Mouse (Mus musculus) liver, embryonic 15.5 days (tissue): ENCODE measurements around the gene Immp2l. TPM values are rescaled to one million over a fixed set of nuclear protein-coding genes. Genes with fewer than 3 reads are reported as not detected.

Source experiments
- ATAC-seq: fragments of 200-750 bp; cut with Nextera tagmentation; 2 replicates; pipeline ENCODE4 v1.8.0; 2017; ENCODE audit warnings: moderate number of reproducible peaks, mild to moderate bottlenecking, moderate library complexity; ENCODE audit not compliant: insufficient read depth
- H3K27ac ChIP-seq: fragments of 300-500 bp; sonication (generic); replicated peaks from 2 replicates; pipeline ENCODE4 v1.5.1; 2015; ENCODE audit warnings: mild to moderate bottlenecking, inconsistent platforms
- H3K27me3 ChIP-seq: fragments of 300-500 bp; sonication (generic); 2 replicates; pipeline ENCODE4 v1.6.1; 2015; ENCODE audit warnings: mild to moderate bottlenecking, inconsistent platforms
- H3K36me3 ChIP-seq: fragments of 300-500 bp; sonication (generic); replicated peaks from 2 replicates; pipeline ENCODE4 v1.6.1; 2015; ENCODE audit warnings: moderate library complexity, mild to moderate bottlenecking, inconsistent platforms
- H3K4me1 ChIP-seq: fragments of 300-500 bp; sonication (generic); replicated peaks from 2 replicates; pipeline ENCODE4 v1.6.1; 2015; ENCODE audit warnings: inconsistent platforms
- H3K4me2 ChIP-seq: fragments of 300-500 bp; sonication (generic); 2 replicates; pipeline ENCODE4 v1.6.1; 2015; ENCODE audit warnings: moderate library complexity, mild to moderate bottlenecking, inconsistent platforms
- H3K4me3 ChIP-seq: fragments of 300-500 bp; sonication (generic); replicated peaks from 2 replicates; pipeline ENCODE4 v1.5.1; 2015; ENCODE audit warnings: mild to moderate bottlenecking, inconsistent platforms
- H3K9ac ChIP-seq: fragments of 300-500 bp; sonication (generic); 2 replicates; pipeline ENCODE4 v1.6.1; 2015; ENCODE audit warnings: moderate library complexity, mild to moderate bottlenecking, inconsistent platforms
- H3K9me3 ChIP-seq: fragments of 300-500 bp; sonication (generic); replicated peaks from 2 replicates; pipeline ENCODE4 v1.6.1; 2016; ENCODE audit warnings: inconsistent platforms
- WGBS: fragments of 180-500 bp; shearing (Covaris S2); methylation state at CpG from one replicate; pipeline ENCODE4 v1.1.7; 2015; ENCODE audit warnings: mixed read lengths; ENCODE audit not compliant: insufficient replicate concordance; 5-methylcytosine and 5-hydroxymethylcytosine counted together
- polyA plus RNA-seq: library from polyadenylated mRNA; unstranded; fragments of >200 nt; fragmentation: Nextera tagmentation; extraction: Ambion mirVana; gene quantifications from 2 replicates; pipeline ENCODE4 v1.2.1, GENCODE M21; 2015

Immp2l gene
- polyA plus RNA-seq, 1 experiment from 2014 or later: 9.4 TPM

DNA sequence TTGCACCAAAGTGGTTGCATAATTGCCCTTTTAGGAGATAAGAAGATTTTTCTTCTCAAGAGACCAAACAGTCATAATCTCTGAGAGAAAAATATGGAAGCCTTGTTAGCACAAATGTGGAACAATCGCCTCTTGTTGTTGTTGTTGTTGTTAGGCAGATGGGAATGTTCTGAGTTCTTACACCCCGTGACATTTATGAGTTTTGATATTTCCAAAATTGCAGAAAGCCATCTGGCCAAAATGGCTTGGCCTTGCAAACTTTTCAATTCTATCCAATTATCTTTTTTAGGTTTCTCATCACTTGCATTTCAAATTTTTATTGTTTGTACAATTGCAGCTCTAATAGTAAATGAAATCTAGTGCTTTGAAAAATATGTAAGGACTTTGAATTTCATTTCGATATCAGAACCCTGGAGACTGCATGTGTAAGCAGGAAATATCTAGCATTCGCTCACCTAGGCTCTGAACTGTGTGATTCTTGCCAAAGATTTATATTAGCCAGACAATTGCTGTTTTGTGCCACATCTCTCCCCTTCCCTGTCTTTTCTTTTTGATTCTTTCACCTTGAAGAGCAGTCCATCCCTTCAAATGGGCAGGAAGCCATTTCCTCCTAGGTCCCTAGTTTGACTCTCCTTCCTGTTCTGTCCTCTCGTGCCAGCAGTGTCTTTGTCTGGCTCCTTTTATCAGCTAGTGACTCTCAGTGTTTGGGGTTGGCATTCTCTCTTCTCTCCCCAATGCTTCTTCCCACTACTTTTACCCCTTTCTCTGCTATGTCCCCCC is 412.5 kb downstream of the Immp2l start:
- H3K4me1 ChIP-seq: no peaks in the 10 kb centered on the region
- WGBS: 50% methylated on average over 5 of the region's 5 CpGs
- H3K36me3 ChIP-seq: no peaks in the 10 kb centered on the region
- no peaks in the 10 kb centered on the region for H3K9me3 ChIP-seq
- H3K27ac ChIP-seq: no peak overlapping the region
- no peaks in the 10 kb centered on the region for H3K27me3 ChIP-seq
- ATAC-seq: no peak
- H3K9ac ChIP-seq: no peak overlapping the region
- H3K4me3 ChIP-seq: no peak overlapping the region
- H3K4me2 ChIP-seq: no peak overlapping the region

DNA sequence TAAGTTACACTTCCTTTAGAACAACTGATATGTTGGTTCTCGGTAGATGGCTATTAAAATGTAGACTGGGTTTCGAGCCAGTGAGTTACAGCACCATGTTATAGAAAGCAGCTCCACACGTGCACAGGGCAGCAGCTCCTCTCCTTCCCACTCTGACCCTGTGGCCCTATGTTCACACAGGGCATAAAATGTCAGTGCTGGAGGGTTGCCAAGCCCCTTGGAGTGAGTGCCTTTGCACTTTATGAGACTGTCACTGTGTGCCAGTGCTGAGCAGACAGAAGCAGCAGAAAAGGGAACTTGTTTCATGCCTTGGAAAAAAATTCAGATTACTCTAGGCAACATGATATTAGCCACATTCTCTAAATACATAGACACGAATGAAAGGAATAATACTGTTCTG is 414.6 kb downstream of the Immp2l start:
- no peaks in the 10 kb centered on the region for H3K4me1 ChIP-seq
- 46% methylated on average over 4 of the region's 4 CpGs for WGBS
- no peak for ATAC-seq
- H3K27me3 ChIP-seq: no peaks in the 10 kb centered on the region
- H3K9ac ChIP-seq: no peak overlapping the region
- H3K9me3 ChIP-seq: no peaks in the 10 kb centered on the region
- H3K36me3 ChIP-seq: no peaks in the 10 kb centered on the region
- H3K4me2 ChIP-seq: no peak overlapping the region
- no peak overlapping the region for H3K27ac ChIP-seq
- H3K4me3 ChIP-seq: no peak overlapping the region

DNA sequence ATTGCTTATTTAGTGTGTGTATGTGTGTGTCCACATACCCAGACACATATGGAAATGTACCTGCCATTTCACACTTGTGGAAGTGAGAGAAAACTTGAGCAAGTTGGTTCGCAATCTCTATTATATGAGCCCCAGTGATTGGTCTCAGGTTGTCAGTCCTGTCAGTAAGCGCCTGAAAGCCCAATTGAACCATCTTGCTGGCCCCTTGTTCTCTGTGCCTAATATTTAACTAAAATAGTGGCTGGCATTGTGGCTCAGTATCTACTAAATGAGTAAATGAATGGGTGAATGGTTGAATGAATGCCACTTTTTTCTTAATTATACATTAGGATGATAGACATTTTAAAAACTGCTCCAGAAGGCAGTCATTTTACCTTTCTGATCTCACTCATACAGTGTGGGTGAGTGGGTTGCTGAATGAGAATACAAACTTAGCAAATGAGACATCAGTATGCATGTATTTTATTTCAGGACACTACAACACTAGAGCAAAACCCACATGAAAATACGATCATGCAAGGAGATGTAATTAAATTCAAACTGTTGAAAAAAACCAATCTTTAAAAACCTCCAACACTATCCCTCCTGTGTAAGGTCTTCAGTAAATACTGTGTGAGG is 444.6 kb downstream of the Immp2l start:
- Histone ChIP-seq H3K27ac (no peak overlapping the region), H3K4me2 (no peak overlapping the region), H3K36me3 (no peaks in the 10 kb centered on the region), H3K9ac (no peak overlapping the region), H3K27me3 (no peaks in the 10 kb centered on the region), H3K4me3 (no peak overlapping the region), H3K9me3 (no peaks in the 10 kb centered on the region), H3K4me1 (no peaks in the 10 kb centered on the region)
- ATAC-seq: no peak
- WGBS: 63% methylated on average over 3 of the region's 3 CpGs

DNA sequence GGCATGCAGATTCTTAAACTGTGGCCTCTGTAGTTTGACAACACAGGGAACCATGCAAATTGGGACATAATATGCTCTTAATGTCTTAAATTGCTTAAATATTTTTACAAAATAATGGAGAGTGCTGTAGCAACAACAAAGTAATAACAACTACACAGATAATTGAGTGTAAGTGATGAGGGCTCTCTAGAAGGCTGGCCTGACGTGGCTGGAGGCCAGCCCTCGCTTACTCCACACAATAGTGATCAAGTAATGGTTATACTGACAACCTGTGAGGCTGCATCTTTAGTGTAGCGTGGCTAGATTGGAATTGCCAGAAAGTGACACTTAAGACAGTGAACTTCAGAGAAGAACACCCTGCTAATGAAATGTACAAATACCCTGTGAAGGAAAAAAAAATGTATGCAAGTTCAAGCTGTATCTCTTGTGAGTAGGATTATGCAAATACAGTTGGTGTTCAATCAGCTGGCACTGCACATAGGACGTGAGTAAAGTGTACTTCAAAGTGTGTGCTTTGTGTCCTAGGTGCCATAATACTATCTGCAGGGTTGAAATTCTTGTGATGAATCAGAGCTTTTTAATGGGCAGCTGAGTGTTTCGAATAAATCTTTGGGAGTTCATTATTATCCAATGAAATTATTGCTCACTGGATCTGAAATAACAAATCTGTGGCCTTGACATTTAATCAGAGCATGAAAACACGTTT is 445.4 kb downstream of the Immp2l start:
- H3K9me3 ChIP-seq: no peaks in the 10 kb centered on the region
- H3K4me2 ChIP-seq: no peak overlapping the region
- H3K4me3 ChIP-seq: no peak overlapping the region
- ATAC-seq: no peak
- H3K27me3 ChIP-seq: no peaks in the 10 kb centered on the region
- H3K36me3 ChIP-seq: no peaks in the 10 kb centered on the region
- H3K27ac ChIP-seq: no peak overlapping the region
- 47% methylated on average over 6 of the region's 6 CpGs for WGBS
- H3K9ac ChIP-seq: no peak overlapping the region
- H3K4me1 ChIP-seq: no peaks in the 10 kb centered on the region

- 26% methylated on average over 2 of the region's 2 CpGs for WGBS
- Histone ChIP-seq H3K27ac (no peak overlapping the region), H3K9me3 (no peaks in the 10 kb centered on the region), H3K4me3 (no peak overlapping the region), H3K9ac (no peak overlapping the region), H3K4me1 (no peaks in the 10 kb centered on the region), H3K36me3 (no peaks in the 10 kb centered on the region), H3K4me2 (no peak overlapping the region), H3K27me3 (peaks cover 26% of the 10 kb centered on the region)
- no peak for ATAC-seq
Measured at GRCm38 (mm10) chr12:41481486-41481885, 457.6 kb downstream of the Immp2l start.

DNA sequence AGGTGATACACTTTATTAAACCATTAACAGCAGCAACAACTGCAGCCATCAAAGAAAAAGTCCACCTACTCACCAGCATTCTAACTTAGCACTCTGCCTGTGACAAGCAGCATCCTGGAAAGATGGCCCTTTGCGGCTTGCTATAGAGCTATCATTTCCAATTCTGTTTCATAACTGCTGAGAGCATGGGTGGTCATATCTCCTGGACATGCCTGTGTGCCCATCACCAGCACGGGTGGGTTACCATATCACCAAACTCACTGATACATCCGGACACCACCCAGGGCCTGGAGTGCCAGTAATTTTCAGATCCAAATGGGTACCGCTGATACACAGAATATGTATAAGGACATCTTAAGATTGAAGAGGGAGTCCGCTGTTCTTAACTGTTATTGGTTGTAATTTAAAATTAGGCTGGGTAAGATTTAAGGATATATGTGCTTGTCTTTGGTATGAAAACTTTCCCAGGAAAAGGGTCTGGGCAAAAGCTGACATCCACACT is 459.3 kb downstream of the Immp2l start:
- no peak for ATAC-seq
- Histone ChIP-seq H3K4me2 (no peak overlapping the region), H3K9me3 (no peaks in the 10 kb centered on the region), H3K27me3 (peaks cover 26% of the 10 kb centered on the region), H3K36me3 (no peaks in the 10 kb centered on the region), H3K27ac (no peak overlapping the region), H3K4me1 (no peaks in the 10 kb centered on the region), H3K9ac (no peak overlapping the region), H3K4me3 (no peak overlapping the region)
- WGBS: 71% methylated on average over 5 of the region's 5 CpGs

DNA sequence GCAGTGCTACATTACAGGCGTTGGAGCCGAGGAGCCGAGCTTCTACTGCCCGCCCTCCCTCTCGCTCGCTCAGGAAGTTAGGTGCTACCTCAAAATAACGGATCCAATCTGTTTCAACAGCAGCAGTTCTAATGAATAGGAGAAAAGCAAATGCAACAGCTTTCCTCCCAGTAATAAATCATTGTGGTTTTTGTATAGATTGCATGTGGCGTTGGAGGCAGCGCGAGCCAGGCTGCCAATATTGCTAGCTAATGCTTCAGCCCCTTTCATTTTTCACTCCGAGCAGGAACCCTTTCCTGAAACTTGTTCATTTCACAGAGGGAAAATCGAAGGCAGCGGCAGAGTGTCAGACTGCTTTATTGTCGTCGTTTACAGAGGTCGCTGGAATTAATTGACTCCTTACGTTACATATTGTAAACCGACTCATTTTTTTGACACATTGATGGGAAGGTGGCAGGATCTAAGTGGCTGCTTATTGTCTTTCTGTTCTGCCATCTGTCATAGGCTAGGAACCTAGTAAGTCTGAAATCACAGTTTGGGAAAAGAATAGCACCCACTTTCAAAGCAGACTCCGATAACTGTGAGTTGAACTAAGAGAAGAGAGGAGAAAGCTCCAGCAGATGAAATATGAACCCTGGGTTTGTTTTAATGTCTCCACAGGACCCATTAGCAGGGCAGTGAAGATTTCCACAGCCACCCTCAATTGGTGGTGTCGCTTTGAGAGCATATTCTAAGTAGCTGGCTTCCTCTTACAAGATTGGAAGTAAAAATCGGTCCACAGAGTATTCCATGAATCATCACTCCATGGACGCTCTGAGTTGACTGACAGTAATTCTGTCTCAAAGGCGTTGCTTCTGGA is 459.9 kb downstream of the Immp2l start:
- WGBS: 40% methylated on average over 23 of the region's 23 CpGs
- H3K4me2 ChIP-seq: no peak overlapping the region

DNA sequence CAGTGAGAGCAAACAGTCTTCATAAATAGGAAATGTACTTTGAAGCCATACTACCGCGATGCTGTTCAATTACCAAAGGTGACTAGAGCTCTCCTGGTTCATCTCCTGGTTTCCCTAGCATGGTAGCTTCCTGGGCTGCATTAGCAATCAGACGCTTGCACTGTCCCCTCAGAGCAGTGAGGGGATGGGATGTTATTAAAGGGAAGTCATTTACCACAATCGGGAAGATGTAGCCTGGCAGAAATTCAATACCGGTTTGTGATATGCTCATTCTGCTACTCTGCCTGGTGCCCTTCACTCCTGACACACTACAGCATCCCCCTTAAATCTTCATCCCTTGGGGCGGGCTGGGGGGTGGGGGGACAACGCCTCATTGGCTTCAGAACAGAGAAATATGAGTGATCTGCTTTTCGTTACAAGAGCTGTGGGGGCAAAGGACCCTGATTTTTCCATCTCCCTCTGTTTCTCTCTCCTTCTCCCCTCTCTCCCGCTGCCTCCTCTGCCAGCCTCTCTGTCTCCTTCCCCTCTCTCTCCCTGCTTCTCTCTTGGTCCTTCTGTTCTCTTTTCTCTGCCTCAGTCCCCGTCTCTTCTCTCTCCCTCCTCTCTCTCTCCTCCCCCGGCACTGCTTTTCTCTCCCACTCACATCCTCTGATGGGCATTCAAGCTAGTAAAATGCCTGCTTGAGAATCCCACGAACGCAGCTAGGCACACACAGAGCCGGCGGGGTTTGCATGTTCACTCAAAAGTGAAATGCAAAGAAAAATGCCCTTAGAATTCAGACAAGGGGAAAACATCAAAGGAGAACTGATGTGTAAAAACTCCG is 461.0 kb downstream of the Immp2l start:
- H3K9ac ChIP-seq: no peak overlapping the region
- WGBS: 36% methylated on average over 16 of the region's 16 CpGs
- no peaks in the 10 kb centered on the region for H3K9me3 ChIP-seq
- no peaks in the 10 kb centered on the region for H3K4me1 ChIP-seq
- 0 out of 2 replicates have a peak overlapping the region, but pooled peaks have one; percentile 3 for H3K4me2 ChIP-seq
- H3K36me3 ChIP-seq: no peaks in the 10 kb centered on the region
- H3K27ac ChIP-seq: no peak overlapping the region
- H3K27me3 ChIP-seq: peaks cover 26% of the 10 kb centered on the region
- H3K4me3 ChIP-seq: peak overlapping the region; percentile 8; the same call in 1 of the 2 replicates
- ATAC-seq: no peak

More for the DNA sequence above, 459.9 kb downstream of the Immp2l start:
- Histone ChIP-seq H3K9ac (no peak overlapping the region), H3K27ac (no peak overlapping the region), H3K4me1 (no peaks in the 10 kb centered on the region), H3K27me3 (peaks cover 26% of the 10 kb centered on the region), H3K36me3 (no peaks in the 10 kb centered on the region), H3K4me3 (no peak overlapping the region), H3K9me3 (no peaks in the 10 kb centered on the region)
- no peak for ATAC-seq

DNA sequence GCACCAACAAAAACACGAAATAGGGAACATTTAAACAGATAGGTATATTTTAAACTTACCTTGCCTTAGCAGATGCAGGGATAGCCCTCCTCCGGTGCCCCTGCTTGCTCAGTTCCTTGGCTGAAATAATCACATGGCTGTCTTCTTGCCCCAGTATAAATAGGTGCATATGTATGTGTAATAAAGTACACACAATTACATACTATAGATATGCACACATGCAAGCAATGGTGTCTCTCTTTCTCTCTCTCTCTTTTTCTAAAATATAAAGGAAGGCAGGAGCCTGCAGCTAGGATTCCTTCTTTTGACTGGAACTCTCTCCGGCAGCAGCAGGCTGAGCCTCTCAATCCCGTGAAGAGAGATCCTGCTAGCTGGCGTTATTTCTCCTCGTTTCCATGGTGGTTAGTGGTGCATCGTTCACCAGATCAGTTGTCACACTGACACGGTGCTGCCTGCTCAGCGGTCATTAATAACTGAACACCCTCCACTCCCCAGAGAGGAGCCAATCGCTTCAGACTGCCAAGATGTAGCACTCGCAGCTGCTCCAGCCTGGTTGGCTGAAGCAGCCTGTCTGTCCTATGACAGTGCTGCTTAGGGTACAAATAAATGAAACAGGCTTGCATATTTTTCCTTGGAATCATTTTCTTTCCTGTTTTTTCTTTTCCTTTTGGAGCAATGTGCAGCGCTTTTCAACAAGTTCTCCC is 461.8 kb downstream of the Immp2l start:
- 26% methylated on average over 12 of the region's 12 CpGs for WGBS
- peak overlapping the region; percentile 23; the same call in 1 of the 2 replicates for H3K4me2 ChIP-seq
- no peak for ATAC-seq

More for the DNA sequence above, 461.8 kb downstream of the Immp2l start:
- peak overlapping the region; percentile 8; the same call in 1 of the 2 replicates for H3K4me3 ChIP-seq
- H3K9ac ChIP-seq: no peak overlapping the region
- no peaks in the 10 kb centered on the region for H3K9me3 ChIP-seq
- H3K4me1 ChIP-seq: no peaks in the 10 kb centered on the region
- no peak overlapping the region for H3K27ac ChIP-seq
- peaks cover 26% of the 10 kb centered on the region for H3K27me3 ChIP-seq
- H3K36me3 ChIP-seq: no peaks in the 10 kb centered on the region
